Mouse (Mus musculus) C2C12 (cell line): ENCODE measurements around the gene Ndufs5.

Source experiments
- CEBPB ChIP-seq: IDR thresholded peaks from one replicate; pipeline ENCODE4 v1.6.1; 2011; ENCODE audit warnings: low read depth, mild to moderate bottlenecking, control low read depth, moderate library complexity
- CTCF ChIP-seq: IDR thresholded peaks from one replicate; pipeline ENCODE4 v1.5.1; 2011; ENCODE audit not compliant: control insufficient read depth, insufficient read depth, insufficient read length
- FOSL1 ChIP-seq: IDR thresholded peaks from one replicate; pipeline ENCODE4 v1.8.0; 2011; ENCODE audit warnings: mild to moderate bottlenecking, low read length; ENCODE audit not compliant: poor library complexity, insufficient read depth, severe bottlenecking
- MAX ChIP-seq: IDR thresholded peaks from one replicate; pipeline ENCODE4 v1.6.1; 2011; ENCODE audit warnings: mild to moderate bottlenecking, control low read depth
- MYOD1 ChIP-seq: IDR thresholded peaks from one replicate; pipeline ENCODE4 v1.6.1; 2011; ENCODE audit warnings: low read depth; ENCODE audit not compliant: control insufficient read depth, insufficient read length
- MYOG ChIP-seq: IDR thresholded peaks from one replicate; pipeline ENCODE4 v1.6.1; 2011; ENCODE audit not compliant: control insufficient read depth, insufficient read length; ENCODE audit errors: extremely low read depth
- USF1 ChIP-seq: IDR thresholded peaks from one replicate; pipeline ENCODE4 v1.6.1; 2011; ENCODE audit warnings: low read depth, mild to moderate bottlenecking, control low read depth, moderate library complexity

DNA sequence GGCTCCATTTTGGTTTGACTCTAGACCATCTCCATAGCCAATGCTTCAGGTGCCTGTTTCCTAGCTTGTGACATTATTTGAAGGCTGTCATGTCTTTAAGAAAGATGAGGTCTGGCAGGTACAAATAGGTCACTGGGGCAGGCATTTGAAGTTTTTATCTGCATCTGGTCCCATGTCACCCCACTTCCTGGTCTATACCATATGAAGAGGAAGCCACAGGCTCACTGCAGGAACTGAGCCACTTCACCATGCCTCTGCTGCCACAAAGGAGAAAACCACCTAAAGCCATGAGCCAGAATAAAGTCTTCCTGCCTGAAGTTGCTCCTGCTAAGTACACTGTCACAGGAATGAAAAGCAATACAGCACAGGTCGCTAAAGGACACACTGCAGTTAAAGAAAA, 24.9 kb upstream of the Ndufs5 start:
- TF ChIP-seq CEBPB (no peak), CTCF (no peak), USF1 (no peak), MAX (no peak), MYOG (no peak), MYOD1 (no peak), FOSL1 (no peak)
